Mouse (Mus musculus): Measurements from ENCODE around the gene Tesk1. TPM values are rescaled to one million over a fixed set of nuclear protein-coding genes. Genes with fewer than 3 reads are reported as not detected.

Tesk1 gene
- polyA plus RNA-seq, 1 experiment from 2014 or later, result 1.0 TPM

DNA sequence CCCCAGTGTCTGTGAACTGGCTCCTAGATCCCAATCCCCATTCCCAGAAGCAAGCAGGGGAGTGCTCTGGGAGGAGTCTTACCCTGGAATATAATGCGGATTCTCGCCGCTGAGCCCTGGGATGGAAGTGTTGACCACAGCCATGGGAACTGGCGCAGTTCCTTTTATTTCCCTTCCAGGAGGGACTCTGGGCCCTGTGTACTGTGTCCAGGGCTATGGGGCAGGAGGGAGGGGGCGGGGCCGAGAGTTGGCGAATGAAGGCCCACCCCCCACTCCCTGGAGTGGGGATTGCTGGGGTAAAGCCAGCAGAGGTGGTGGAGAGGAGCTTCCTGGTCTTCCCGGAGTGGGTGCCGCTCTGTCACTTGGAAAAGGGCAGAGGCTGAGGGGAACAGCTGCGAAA is 12.8 kb upstream of the Tesk1 start, which contains the start of gene Fam166b:
Fam166b (minus strand) TSS at position 189 of the 400 bp plus-strand sequence.
- 0 out of 2 replicates have a peak, but pooled peaks cover 3% of the 10 kb centered on the region for H3K36me3 ChIP-seq (replicated peaks)
- no peak for ATAC-seq (ENCODE audit: insufficient read depth)
- H3K9me3 ChIP-seq (replicated peaks), result no peaks in the 10 kb centered on the region
- no peak within 1 kb of the TSS for H3K4me2 ChIP-seq
- 21% methylated on average over 10 of the region's 10 CpGs for WGBS (ENCODE audit: insufficient replicate concordance)
- H3K9ac ChIP-seq, result no peak within 1 kb of the TSS
- no peak within 1 kb of the TSS for H3K4me3 ChIP-seq (replicated peaks)
- H3K27ac ChIP-seq (replicated peaks), result no peak within 1 kb of the TSS
- peaks cover 66% of the 10 kb centered on the region for H3K27me3 ChIP-seq
- H3K4me1 ChIP-seq (replicated peaks), result peaks cover 11% of the 10 kb centered on the region

DNA sequence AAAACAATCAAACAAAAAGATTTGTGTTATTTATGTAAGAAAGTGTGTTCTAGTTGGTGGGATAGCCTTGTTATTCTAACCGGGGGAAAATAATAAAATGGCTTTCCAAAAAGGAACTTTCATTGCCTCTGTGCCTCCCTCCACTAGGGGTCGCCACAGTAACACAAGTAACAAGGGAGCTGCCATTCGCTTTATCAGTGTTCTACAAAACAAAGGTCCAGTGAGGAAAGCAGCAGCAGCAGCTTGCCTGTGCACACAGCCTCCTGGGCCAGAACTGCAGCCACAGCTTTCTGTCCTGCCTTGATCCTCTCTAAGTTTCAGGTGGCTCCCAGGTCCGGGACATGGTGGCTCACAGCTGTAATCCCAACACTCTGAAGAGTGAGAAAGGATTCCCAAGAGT is 10.0 kb upstream of the Tesk1 start:
- Histone ChIP-seq H3K27me3 (peaks cover 39% of the 10 kb centered on the region), H3K9me3 (replicated peaks) (no peaks in the 10 kb centered on the region), H3K4me3 (replicated peaks) (no peak overlapping the region), H3K4me2 (no peak overlapping the region), H3K4me1 (replicated peaks) (peaks cover 6% of the 10 kb centered on the region), H3K9ac (no peak overlapping the region), H3K27ac (replicated peaks) (no peak overlapping the region), H3K36me3 (replicated peaks) (no peaks in the 10 kb centered on the region)
- ATAC-seq (ENCODE audit: insufficient read depth), result 0 out of 2 replicates have a peak, but pooled peaks have one; percentile 25
- 4% methylated on average over 4 of the region's 4 CpGs for WGBS (ENCODE audit: insufficient replicate concordance)

DNA sequence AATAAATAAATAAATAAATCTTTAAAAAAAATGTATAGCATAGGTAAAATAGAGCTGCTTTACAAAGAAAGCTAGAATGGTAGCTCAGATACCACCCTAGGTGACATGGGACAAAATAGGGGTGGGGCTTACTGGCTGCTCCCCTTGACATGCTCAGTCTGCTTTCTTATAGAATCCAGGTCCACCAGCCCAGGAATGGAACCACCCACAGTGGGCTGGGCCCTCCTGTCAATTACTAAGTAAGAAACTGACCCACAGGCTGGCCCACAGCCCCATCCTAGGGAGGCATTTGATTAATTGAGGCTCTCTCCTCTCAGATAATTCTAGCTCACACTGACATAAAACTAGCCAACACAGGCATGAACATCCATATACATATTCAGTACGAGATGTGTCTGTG is 8.9 kb upstream of the Tesk1 start:
- Histone ChIP-seq H3K27ac (replicated peaks) (no peak overlapping the region), H3K4me2 (no peak overlapping the region), H3K36me3 (replicated peaks) (no peaks in the 10 kb centered on the region), H3K9ac (no peak overlapping the region), H3K4me3 (replicated peaks) (no peak overlapping the region), H3K27me3 (peaks cover 28% of the 10 kb centered on the region), H3K4me1 (replicated peaks) (peaks cover 6% of the 10 kb centered on the region), H3K9me3 (replicated peaks) (no peaks in the 10 kb centered on the region)
- ATAC-seq (ENCODE audit: insufficient read depth), result no peak
- 62% methylated on average over 1 of the region's 1 CpGs for WGBS (ENCODE audit: insufficient replicate concordance)

DNA sequence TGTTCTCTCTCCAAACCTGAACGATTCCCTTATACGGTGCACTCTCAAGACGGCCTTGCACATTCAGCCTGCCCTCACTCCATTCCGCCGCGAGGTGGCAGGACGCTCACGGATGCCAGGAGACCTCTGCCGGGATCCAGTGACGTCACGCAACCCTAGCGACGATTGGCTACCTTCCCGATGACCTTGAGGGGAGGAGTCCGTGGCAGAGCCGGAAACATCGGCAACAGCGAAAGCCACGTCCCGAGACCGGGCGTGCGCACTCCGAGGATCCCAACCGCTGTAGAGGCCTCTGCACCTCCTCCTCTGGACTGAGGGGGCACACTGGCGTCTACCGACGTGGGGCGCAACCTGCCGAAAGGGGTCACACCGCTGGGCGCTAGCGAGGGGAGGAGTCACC is 305 bp downstream of the Tesk1 start:
- peaks cover 20% of the 10 kb centered on the region for H3K4me1 ChIP-seq (replicated peaks)
- WGBS (ENCODE audit: insufficient replicate concordance), result under 1% methylated on average over 33 of the region's 33 CpGs

DNA sequence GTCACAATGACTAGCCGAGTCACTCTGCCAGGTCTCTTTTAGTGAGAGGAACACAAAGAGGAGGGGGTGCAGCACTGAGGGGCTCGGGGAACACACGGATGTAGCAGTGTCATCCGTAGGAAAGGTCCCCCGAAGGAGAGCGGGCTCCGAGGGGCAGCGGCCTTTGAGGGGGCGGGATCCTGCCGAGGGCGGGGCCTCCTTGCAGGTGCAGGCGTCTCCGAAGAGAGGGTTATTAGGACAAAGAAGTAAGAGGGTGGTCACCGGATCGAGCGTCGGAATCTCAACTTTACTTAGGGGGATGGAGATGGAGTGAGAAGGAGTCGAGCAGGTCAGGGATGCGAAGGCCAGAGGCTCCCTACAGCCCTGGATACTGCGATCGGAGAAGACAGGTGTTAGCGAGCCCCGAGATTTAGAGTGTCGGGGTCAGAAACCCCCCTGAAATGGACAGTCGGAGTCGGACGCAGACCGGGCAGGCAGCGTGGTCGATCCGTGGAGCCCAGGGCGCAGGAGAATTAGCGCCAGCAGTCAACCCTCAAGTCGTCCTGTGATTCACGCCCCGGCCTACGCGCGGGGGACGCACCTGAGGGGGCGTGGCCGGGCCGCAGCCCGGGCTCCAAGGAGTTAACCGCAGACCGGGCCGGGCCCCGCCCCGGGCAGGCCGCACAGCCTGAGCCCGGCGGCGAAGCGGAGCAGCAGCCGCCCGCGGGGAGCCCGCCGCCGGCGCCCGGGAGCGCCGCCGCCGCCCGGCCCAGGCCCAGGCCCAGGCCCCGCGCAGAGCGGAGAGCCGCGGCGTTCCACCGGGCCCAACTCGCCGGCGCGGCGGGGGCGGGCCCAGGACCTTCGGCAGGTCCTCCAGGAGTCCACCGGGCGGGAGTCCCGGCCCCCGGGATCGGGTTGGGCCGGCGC is 970 bp downstream of the Tesk1 start:
- H3K9ac ChIP-seq, result peak overlapping the region; percentile 69
- peak overlapping the region; percentile 97 for H3K4me2 ChIP-seq
- H3K27me3 ChIP-seq, result peaks cover 29% of the 10 kb centered on the region
- peaks cover 6% of the 10 kb centered on the region; the same call in 1 of the 2 replicates for H3K36me3 ChIP-seq (replicated peaks)
- no peaks in the 10 kb centered on the region for H3K9me3 ChIP-seq (replicated peaks)
- ATAC-seq (ENCODE audit: insufficient read depth), result peak; percentile 66
- peaks cover 20% of the 10 kb centered on the region for H3K4me1 ChIP-seq (replicated peaks)
- peak overlapping the region; percentile 69 for H3K4me3 ChIP-seq (replicated peaks)
- under 1% methylated on average over 88 of the region's 88 CpGs for WGBS (ENCODE audit: insufficient replicate concordance)
- peak overlapping the region; percentile 79 for H3K27ac ChIP-seq (replicated peaks)

More for the DNA sequence above, 305 bp downstream of the Tesk1 start:
- Histone ChIP-seq H3K4me2 (peak overlapping the region; percentile 97), H3K4me3 (replicated peaks) (peak overlapping the region; percentile 69), H3K27me3 (peaks cover 29% of the 10 kb centered on the region), H3K27ac (replicated peaks) (peak overlapping the region; percentile 79), H3K9me3 (replicated peaks) (no peaks in the 10 kb centered on the region), H3K36me3 (replicated peaks) (peaks cover 6% of the 10 kb centered on the region; the same call in 1 of the 2 replicates), H3K9ac (peak overlapping the region; percentile 69)
- peak; percentile 87 for ATAC-seq (ENCODE audit: insufficient read depth)

DNA sequence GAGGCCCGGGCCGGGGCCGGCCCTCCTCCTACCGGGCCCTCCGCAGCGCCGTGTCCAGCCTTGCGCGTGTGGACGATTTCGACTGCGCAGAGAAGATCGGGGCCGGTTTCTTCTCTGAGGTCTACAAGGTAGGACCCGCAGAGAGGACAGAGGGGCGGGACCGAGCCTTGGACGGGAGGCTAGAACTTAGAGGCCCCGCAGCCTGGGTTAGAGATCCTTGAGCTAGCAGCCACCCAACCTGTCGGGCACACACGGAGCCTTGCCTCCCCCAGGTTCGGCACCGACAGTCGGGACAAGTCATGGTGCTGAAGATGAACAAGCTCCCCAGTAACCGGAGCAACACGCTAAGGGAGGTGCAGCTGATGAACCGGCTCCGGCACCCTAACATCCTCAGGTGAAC is 1.8 kb downstream of the Tesk1 start:
- Histone ChIP-seq H3K27me3 (peaks cover 29% of the 10 kb centered on the region), H3K4me1 (replicated peaks) (peaks cover 20% of the 10 kb centered on the region), H3K4me3 (replicated peaks) (peak overlapping the region; percentile 69), H3K4me2 (peak overlapping the region; percentile 97), H3K9ac (peak overlapping the region; percentile 69), H3K36me3 (replicated peaks) (peaks cover 6% of the 10 kb centered on the region; the same call in 1 of the 2 replicates), H3K27ac (replicated peaks) (no peak overlapping the region), H3K9me3 (replicated peaks) (no peaks in the 10 kb centered on the region)
- no peak for ATAC-seq (ENCODE audit: insufficient read depth)
- 4% methylated on average over 28 of the region's 28 CpGs for WGBS (ENCODE audit: insufficient replicate concordance)

DNA sequence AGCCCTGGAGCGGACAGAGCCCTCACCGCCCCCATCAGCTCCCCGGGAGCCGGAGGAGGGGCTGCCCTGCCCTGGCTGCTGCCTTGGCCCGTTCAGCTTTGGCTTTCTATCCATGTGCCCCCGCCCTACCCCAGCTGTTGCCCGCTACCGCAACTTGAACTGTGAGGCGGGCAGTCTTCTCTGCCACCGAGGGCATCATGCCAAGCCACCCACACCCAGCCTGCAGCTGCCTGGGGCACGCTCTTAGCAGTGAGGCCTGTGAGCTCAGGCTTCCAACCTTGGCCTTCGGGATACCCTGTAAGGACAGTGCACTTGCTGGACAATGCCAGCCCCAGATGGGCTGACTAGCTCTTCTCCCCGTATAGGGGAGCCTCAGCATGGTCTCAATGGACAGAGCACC is 5.5 kb downstream of the Tesk1 start:
- no peaks in the 10 kb centered on the region for H3K9me3 ChIP-seq (replicated peaks)
- H3K9ac ChIP-seq, result no peak overlapping the region
- peaks cover 18% of the 10 kb centered on the region for H3K4me1 ChIP-seq (replicated peaks)
- peaks cover 6% of the 10 kb centered on the region; the same call in 1 of the 2 replicates for H3K36me3 ChIP-seq (replicated peaks)
- no peak for ATAC-seq (ENCODE audit: insufficient read depth)
- 77% methylated on average over 13 of the region's 13 CpGs for WGBS (ENCODE audit: insufficient replicate concordance)
- no peak overlapping the region for H3K4me2 ChIP-seq
- H3K4me3 ChIP-seq (replicated peaks), result no peak overlapping the region
- H3K27me3 ChIP-seq, result peaks cover 40% of the 10 kb centered on the region
- H3K27ac ChIP-seq (replicated peaks), result no peak overlapping the region

DNA sequence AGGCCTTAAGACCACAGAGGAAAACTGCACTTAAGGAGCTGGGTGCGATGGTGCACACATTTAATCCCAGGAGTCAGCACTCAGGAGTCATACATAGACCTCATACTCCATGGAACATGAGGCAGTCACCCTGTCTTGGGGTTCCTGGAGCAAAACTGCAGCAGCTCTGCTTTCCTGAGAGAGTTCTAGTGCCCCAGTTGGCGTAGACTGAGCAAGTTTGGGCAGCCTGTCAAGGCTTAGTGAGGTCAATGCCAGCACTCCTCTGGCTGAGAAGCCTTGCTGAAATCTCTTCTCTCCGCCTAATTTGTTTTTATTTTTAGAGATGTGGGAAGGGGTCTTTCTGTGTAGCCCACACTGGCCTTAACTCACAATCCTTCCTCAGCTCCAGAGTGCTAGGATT is 6.8 kb downstream of the Tesk1 start:
- peaks cover 42% of the 10 kb centered on the region for H3K27me3 ChIP-seq
- H3K36me3 ChIP-seq (replicated peaks), result peaks cover 6% of the 10 kb centered on the region; the same call in 1 of the 2 replicates
- H3K4me1 ChIP-seq (replicated peaks), result peaks cover 5% of the 10 kb centered on the region
- ATAC-seq (ENCODE audit: insufficient read depth), result no peak
- no peaks in the 10 kb centered on the region for H3K9me3 ChIP-seq (replicated peaks)
- H3K4me3 ChIP-seq (replicated peaks), result no peak overlapping the region
- H3K4me2 ChIP-seq, result no peak overlapping the region
- WGBS (ENCODE audit: insufficient replicate concordance), result 72% methylated on average over 3 of the region's 3 CpGs
- no peak overlapping the region for H3K27ac ChIP-seq (replicated peaks)
- H3K9ac ChIP-seq, result no peak overlapping the region

DNA sequence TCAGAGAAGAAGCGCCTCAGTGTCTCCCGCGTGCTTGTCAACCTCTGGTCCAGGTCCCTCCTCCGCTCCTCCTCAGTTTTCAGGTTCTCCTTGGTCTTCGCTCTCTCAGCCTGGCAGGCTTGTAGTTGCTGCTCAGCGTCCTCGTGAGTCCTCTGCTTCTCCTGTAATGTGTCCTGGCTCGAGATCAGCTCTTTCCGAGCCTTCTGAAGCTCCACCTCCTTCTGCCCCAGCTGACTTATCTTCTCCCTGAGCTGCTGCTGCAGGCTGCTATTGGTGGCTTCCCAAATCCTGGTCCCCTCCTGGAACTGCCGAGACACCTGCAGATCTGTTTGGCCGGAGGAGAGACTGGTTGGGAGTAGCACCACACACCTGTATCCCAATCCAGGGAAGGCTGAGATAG is 10.6 kb downstream of the Tesk1 start:
- Histone ChIP-seq H3K4me1 (replicated peaks) (no peaks in the 10 kb centered on the region; the same call in 1 of the 2 replicates), H3K4me3 (replicated peaks) (no peak overlapping the region), H3K9me3 (replicated peaks) (no peaks in the 10 kb centered on the region), H3K36me3 (replicated peaks) (no peaks in the 10 kb centered on the region), H3K4me2 (no peak overlapping the region), H3K27ac (replicated peaks) (no peak overlapping the region), H3K9ac (no peak overlapping the region), H3K27me3 (peaks cover 54% of the 10 kb centered on the region)
- 35% methylated on average over 11 of the region's 11 CpGs for WGBS (ENCODE audit: insufficient replicate concordance)
- ATAC-seq (ENCODE audit: insufficient read depth), result no peak

DNA sequence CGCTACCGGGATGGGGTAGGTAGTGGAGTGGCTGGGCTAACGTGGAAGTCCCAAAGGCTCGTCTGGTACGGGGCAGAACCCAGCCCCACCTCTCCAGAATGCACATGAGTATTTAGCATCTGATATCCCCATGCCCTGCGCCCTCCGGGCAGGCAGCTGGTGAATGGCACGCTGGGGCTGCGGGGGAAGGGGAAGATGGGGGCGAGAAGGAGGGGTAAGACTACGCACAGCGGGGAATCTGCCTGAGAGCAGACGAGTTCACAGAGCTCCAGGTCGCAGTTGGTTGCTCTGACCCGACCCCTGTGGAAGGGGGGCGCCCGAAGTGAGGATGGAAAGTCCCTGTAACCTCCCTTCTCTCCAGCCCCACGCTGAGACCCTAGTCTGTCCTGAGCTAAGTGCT is 11.7 kb downstream of the Tesk1 start:
- WGBS (ENCODE audit: insufficient replicate concordance), result 2% methylated on average over 18 of the region's 18 CpGs
- no peak for ATAC-seq (ENCODE audit: insufficient read depth)
- peaks cover 54% of the 10 kb centered on the region for H3K27me3 ChIP-seq
- H3K9ac ChIP-seq, result no peak overlapping the region
- no peak overlapping the region for H3K4me3 ChIP-seq (replicated peaks)
- H3K27ac ChIP-seq (replicated peaks), result no peak overlapping the region
- no peaks in the 10 kb centered on the region; the same call in 1 of the 2 replicates for H3K4me1 ChIP-seq (replicated peaks)
- H3K9me3 ChIP-seq (replicated peaks), result no peaks in the 10 kb centered on the region
- H3K4me2 ChIP-seq, result peak overlapping the region; percentile 25
- H3K36me3 ChIP-seq (replicated peaks), result no peaks in the 10 kb centered on the region

DNA sequence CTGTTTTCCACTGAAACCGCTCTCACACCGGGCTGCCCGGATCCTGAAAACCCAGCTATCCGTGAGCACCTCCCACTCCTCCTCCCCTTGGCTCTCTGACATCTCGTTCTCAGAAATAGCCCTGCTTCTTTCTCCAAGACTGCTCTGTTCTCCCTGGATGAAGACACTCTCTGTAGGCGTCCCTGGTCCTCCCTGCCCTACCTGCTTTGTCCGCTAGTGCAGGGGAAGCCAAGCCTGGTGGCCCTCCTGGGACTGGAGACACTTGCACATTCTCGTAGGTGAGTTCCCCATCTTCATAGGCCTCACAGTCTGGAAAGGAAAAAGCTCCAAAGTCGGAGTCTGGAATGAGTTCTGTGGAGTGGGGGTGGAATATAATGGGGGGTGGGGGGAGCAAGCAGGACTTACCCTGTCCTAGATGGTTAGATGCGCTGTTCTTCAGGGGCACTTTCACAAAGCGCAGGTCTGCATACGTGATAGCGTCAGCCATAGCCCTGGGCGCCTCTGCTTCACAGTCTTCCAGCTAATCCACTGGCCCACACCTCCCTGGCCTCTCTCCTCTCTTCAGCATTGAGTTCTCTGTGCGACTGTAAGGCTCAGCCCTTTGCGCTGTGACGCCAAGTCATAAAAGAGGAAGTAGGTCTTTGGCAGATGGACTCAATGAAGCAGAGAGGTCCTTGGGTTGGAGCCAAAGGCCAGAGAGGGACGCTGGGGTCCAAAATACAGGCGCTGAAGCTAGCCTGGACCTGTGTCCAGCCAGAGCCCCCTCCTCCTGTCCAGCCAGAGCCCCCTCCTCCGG is 12.5 kb downstream of the Tesk1 start, which contains the start of gene Cd72:
Cd72 (minus strand) TSS at position 588 of the 796 bp plus-strand sequence.
- H3K4me1 ChIP-seq (replicated peaks), result no peaks in the 10 kb centered on the region; the same call in 1 of the 2 replicates
- no peak within 1 kb of the TSS for H3K27ac ChIP-seq (replicated peaks)
- H3K4me3 ChIP-seq (replicated peaks), result no peak within 1 kb of the TSS
- peak within 1 kb of the TSS; percentile 30 for H3K4me2 ChIP-seq
- 18% methylated on average over 20 of the region's 20 CpGs for WGBS (ENCODE audit: insufficient replicate concordance)
- no peaks in the 10 kb centered on the region for H3K36me3 ChIP-seq (replicated peaks)
- no peak for ATAC-seq (ENCODE audit: insufficient read depth)
- peaks cover 54% of the 10 kb centered on the region for H3K27me3 ChIP-seq
- H3K9ac ChIP-seq, result no peak within 1 kb of the TSS
- H3K9me3 ChIP-seq (replicated peaks), result no peaks in the 10 kb centered on the region
